Mouse (Mus musculus) layer of hippocampus, adult 9-11 months (tissue): Measurements from ENCODE around the gene Rhbdl1.

ENCODE experiments used
- DNase-seq: peaks from one replicate; pipeline ENCODE4 v3.0.0; 2022

Rhbdl1 gene

GRCm38 (mm10) chr17:25837076-25837410, at the start of gene Rhbdl1:
Gene Rhbdl1 (minus strand): TSS chr17:25837295.
- peak; percentile 88 for DNase-seq

- no peak for DNase-seq
These were observed 49.7 kb upstream of the Rhbdl1 start for GRCm38 (mm10) chr17:25886806-25887205.

GRCm38 (mm10) chr17:25885636-25886035, 48.5 kb upstream of the Rhbdl1 start:
- no peak for DNase-seq

GRCm38 (mm10) chr17:25883824-25884223, 46.7 kb upstream of the Rhbdl1 start:
- no peak for DNase-seq

DNA sequence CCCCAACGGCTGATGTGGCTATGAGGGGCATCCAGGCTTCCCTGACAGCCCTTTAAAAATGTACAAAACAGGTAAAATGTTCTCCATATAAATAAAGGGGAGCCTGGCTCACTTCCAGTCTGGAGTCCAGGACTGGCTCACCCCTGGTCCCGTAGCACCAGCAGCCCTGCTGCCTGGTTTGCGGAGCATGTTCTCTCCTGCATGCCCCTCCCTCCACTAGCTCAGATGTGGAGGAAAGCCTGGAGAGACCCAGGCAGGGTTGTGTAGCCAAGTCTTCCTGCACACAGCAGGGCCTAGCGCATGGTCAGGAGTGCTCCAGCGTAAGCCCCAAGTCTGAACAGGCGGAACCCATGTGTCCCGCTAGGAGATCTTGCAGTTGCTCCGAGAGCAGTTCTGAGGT, 46.2 kb upstream of the Rhbdl1 start:
- no peak for DNase-seq

DNA sequence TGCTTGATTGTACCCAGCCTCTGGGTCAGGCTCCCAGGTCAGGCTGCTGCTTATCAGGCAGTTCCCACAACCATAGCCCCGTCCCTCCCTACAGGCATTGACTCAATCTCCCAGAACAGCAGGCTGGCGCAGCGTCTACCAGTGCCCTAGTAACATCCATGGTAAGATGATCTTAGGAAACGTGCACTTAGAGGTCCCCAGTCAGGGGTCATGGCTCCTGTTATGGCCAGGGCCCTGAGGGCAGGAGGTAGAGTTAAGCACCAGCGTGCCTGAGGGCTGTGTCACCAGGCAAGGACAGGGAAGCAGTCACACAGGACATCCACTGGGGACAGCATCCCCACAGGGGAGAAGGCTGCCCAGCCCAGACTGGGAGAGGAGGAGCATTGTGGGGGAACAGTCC, 45.2 kb upstream of the Rhbdl1 start:
- no peak for DNase-seq

- DNase-seq = no peak
These were observed 44.6 kb upstream of the Rhbdl1 start for GRCm38 (mm10) chr17:25881691-25882090.

DNA sequence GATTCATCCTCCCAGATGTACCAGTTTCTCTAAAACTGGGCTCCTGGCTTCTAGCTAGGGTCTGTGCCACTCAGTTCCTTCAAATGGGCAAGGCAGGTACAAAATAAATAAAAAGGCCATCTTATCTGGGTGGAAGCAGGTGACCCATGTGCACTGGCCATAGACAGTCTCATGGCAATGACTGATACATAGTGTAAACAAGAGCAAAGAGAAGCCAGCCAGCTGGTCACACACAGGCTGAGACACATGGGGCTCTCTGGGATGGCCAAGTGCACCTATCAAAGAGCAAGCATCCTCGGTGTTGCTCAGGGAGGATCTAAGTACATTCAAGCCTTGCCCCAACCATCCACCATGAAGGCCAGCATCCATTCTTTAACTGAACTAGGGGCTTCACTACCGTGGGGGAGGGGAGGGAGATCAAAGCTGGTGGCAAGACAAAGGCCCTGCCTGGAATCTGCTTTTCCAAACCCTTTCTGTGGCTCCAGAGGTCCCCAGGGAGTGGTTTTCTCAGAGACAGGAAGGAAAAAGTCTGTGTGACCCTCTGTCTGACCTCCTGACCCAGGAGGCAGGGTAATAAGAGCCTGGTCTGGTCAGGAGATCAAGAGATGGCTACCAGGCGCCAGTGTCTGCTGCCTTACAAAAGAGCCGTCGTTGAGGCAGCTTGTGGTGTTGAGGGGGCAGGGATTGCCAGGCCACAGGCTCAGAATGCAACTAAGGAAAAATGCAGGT, 44.0 kb upstream of the Rhbdl1 start:
- no peak for DNase-seq

DNA sequence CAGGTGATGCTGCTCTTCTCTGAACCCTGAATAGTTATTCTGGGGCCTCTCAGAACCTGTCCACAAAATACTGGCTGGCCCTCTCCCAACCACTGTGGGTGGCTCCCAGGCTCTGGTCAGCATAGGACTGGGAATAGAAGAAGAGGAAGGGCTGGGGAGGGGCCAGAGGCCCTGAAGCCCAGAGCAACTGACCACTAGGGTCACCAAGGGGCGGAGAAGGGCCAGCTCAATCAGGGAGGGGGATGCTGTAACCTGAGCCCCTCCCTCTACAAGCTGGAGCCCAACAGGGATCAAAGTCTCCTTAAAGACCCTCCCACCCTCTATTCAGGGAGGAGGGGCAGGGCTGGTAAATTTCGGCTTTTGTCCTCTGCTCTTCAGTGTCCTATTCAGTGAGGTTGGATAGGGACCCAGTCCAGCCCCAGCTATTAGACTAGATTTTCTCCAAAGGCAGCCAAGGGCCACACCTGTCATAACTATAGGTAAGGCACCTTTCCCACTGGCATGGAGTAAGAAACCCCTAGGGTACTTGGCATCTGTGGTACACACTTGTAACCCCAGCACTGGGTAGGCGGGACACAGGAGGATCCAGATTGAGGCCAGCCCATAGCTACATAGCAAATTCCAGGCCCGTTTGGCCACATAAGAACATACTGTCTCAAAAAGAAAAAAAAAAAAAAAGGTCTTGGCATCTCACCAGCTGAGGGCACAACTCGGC, 43.3 kb upstream of the Rhbdl1 start, which contains the start of gene Wfikkn1:
Gene Wfikkn1 (minus strand): TSS at position 663 of the 715 bp plus-strand sequence.
- DNase-seq = no peak

GRCm38 (mm10) chr17:25879750-25880149, 42.7 kb upstream of the Rhbdl1 start:
- no peak for DNase-seq

- DNase-seq = no peak
These were observed 42.2 kb upstream of the Rhbdl1 start for GRCm38 (mm10) chr17:25879261-25879660.

GRCm38 (mm10) chr17:25878611-25879180, 41.6 kb upstream of the Rhbdl1 start:
- DNase-seq = no peak

DNA sequence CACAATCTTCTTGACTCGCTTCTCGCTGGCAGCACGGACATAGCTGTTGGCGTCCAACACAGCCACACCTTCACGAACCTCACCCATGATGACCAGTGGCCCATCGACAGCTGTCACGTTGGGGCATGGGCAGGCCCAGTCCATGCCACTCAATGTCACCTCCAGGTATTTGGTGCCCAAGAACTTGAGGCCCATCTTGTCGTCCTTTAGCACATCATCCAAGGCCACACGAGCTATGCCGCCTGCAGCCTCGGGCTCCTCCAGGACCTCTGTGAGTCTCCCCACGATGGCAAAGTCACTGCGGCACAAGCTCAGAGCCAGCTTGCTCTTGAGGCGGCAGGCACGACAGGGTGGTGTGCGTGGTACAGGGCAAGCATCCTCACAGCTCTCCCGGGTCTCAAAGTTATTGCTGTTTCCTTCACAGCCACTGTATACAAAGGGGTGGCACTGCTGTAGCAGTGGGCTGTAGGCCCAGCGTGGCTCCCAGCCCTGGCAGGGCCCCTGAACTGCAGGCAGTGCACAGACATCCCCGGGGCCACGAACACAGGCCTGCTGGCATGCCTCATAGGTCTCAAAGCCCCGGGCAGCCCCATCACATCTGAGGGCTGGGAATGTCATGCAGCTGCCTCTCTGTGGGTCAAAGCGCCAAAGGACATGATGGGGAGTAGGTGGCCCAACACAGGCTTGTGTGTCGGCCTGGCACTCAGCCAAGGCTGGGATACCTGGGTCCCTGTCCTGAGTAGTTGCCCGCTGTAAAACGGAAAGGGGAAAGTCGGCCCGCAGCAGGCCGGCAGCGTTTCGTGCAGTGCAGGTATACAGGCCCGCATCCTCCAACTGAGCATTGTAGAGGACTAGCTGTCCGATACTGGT, 40.9 kb upstream of the Rhbdl1 start:
- DNase-seq = no peak

- DNase-seq = no peak
These were observed 39.9 kb upstream of the Rhbdl1 start for GRCm38 (mm10) chr17:25877025-25877424.

GRCm38 (mm10) chr17:25876347-25876915, 39.3 kb upstream of the Rhbdl1 start:
- no peak for DNase-seq

DNA sequence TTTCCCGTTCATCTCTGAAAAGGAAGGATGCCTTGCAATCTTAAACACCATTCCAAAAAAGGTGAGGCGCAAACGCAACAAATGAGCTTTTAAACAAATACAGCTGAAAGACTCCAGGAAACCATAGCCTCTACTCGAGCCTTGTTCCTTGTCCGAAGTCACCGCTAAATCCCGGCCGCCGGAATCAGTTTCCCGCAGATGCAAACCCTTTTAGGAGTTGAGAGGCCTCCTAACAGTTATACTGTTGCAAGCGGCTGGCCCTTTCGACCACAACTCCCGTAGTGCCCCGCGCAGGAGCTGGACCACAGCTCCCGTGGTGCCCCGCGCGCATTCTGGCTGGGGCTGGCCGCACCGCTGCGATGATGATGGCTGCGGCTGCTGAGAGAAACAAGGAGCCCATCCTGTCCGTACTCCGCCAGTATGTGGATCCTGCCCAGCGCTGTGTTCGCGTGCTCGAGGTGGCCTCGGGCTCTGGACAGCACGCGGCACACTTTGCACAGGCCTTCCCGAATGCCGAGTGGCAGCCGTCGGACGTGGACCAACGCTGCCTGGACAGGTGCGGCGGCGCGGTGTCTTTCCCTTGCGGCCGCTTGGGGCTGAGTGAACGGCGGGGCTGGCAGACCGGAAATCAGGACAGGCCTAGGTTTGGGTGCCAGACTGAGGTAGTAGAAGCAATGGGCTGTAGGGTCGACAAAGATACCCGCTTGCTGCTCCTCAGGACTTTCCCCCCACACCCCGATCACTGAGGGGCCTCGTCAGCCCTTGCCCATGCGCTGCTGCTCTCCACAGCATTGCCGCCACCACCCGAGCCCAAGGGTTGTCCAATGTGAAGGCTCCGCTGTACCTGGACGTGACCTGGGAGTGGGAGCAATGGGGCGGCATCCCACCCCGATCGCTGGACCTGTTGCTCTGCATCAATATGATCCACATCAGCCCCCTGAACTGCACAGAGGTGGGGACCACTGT, 38.4 kb upstream of the Rhbdl1 start:
- DNase-seq = peak; percentile 93

- peak; percentile 95 for DNase-seq
These were observed 37.7 kb upstream of the Rhbdl1 start, which contains the start of gene Mettl26 for GRCm38 (mm10) chr17:25874721-25875170. Gene Mettl26 (plus strand): TSS chr17:25875074.

DNA sequence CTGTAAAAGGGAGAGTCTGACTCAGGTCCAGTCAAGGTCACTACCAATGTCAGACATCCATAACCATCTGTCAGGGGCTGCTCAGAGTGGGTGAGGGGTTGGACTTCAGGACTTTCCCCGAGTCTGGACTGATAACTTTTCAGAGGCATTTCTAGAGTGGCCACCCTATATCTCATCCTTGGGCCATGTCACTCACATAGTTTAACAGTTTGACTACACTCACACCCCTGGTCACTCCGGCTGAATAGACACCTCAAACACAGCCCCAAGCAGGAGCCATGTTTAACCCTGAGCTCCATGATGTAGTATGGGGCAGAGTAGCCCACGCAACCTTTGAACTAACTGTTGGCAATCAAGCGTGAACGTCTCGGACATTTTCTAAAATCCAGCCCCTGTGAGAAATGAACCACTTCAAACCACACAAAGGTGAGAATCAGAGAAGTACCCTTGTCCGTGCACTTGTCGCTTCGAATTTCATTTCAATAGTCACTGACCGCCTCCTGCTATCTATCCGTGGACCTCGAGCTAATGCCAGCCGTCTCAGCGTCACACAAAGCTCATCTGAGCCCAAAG, 37.1 kb upstream of the Rhbdl1 start:
- no peak for DNase-seq

DNA sequence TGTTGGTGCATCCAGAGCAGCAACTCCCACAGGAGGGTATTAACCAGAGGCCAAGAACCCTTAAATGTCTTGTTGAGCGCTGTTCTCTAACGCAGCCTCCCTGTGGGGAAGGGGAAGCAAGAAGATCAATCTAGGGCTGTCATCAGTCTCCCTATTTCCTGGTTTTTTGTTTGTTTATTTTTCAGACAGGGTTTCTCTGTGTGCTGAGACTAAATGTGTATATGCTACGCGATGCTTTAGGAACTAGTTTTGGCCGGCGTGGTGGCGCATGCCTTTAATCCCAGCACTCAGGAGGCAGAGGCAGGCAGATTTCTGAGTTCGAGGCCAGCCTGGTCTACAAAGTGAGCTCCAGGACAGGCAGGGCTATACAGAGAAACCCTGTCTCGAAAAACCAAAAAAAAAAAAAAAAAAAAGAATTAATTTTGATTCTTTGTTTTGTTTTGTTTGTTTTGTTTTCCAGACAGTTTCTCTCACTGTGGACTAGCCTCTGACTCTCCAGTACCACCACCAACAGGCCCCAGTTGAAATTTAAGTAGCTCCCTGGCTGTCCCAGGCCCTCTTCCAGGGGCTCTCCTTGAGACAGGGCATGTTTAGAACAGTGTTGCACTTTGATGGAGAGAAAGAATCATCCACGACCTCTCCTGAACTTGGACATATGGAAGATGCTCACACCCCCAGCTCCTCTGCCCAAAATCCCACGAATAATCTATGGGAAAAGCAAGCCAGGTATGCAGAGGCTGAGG, 36.5 kb upstream of the Rhbdl1 start:
- no peak for DNase-seq

DNA sequence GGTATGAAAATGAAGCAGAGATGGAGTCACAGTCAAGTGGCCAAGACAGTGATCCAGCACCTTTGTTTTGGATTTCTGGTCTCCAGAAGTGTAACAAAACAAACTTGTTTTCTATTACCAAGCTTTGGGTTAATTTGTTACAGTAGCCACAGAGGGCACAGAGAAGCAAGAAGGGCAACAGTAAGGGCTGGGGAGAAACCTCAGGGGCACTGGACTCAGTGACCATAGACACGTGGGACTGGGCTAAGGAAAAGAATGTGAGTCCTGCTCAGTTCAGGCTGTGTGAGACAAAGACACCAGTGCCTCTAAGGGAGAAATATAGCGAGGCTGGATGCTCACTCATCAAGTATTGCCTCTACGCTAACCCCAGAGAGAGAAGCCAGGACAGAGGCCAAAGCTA, 35.6 kb upstream of the Rhbdl1 start:
- no peak for DNase-seq
